Mouse (Mus musculus) testis, adult 2 months (tissue): ENCODE measurements around the gene Ell.

Experiments used
- CTCF ChIP-seq: fragments of 200-500 bp; IDR thresholded peaks from 2 replicates; pipeline ENCODE4 v1.5.1; 2012; ENCODE audit warnings: low read depth, mild to moderate bottlenecking, inconsistent platforms, low read length, moderate library complexity; ENCODE audit not compliant: control insufficient read depth, insufficient read depth, insufficient replicate concordance
- POLR2A ChIP-seq: fragments of 200-500 bp; IDR thresholded peaks from 2 replicates; pipeline ENCODE4 v1.6.1; 2012; ENCODE audit warnings: low read depth, mild to moderate bottlenecking, inconsistent platforms, low read length, moderate library complexity; ENCODE audit not compliant: control insufficient read depth

DNA sequence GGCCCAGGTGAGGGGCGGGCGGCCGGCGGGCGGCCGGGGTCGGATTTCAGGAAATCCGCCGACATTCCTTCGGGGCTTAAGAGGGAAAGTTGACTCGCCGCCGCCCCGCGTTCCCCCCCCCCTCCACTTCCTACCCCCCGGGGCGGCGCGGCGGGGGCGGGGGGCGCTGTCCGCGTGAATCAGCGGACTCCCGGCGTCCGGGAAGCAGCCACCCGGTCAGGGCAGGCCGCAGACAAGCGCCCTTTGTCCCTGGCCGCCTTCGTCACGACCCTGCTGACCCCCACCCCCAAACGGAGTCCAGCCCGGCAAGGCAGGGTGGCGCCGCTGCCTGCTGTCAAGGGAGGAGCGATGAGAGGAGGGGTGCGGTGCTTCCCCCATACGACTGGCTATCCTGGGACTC is 49.7 kb upstream of the Ell start:
- TF ChIP-seq CTCF (no peak), POLR2A (no peak)
